Mouse (Mus musculus) heart, postnatal 14 days (tissue): ENCODE data around the gene S1pr5. TPM values are rescaled to one million over a fixed set of nuclear protein-coding genes. Genes with fewer than 3 reads are reported as not detected.
"Not testable (repeated sequence)": the region's sequence is repeated elsewhere in the genome, so short reads cannot be mapped to it uniquely, and the experiment has no call there.

Experiments used
- DNase-seq, 2 experiments: peaks; one replicate each; pipeline ENCODE4 v3.0.0; 2021 to 2022
- intact Hi-C: fragments of 180-260 bp; cut with DNase I; formaldehyde crosslinking; loops from one replicate; pipeline ENCODE4 v1.15.1; 2025
- total RNA-seq, 2 experiments: library from RNA; stranded (reverse); gene quantifications; 2 replicates each; pipeline ENCODE4 v1.2.3; 2021

Gene S1pr5
- total RNA-seq, 2 experiments from 2014 or later, result 0.27 to 0.45 TPM

GRCm38 (mm10) chr9:21216050-21216841 lies 32.0 kb downstream of the S1pr5 start:
- intact Hi-C loops, result no loop called here
- DNase-seq, result no peak

- intact Hi-C loops, result loop anchor here (5.0 kb wide), 1 partner anchor 61 kb away; no protein-coding TSS in a partner anchor
- no peak for DNase-seq
These were observed 34.5 kb downstream of the S1pr5 start for GRCm38 (mm10) chr9:21213617-21214190.

DNA sequence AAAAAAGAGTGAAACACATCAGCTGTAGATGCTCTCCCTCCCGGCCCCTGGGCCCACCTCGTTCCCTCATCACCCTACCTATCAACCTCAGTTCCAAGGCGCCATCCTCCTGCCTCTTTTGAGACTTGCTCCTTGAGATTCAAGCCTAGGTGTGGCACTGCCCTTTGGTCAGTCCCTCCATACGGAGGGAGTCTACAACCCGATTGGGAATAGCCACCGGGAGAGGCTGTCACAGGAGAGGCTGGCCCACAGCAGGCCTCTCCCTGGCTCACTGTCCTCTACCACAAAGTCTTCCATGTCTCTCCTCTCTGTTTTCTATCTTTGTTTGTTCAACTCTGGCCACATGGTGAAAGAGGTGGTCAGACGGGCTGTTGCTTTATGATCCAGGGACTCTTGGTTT lies 36.6 kb downstream of the S1pr5 start:
- no peak for DNase-seq
- intact Hi-C loops, result loop anchor here (5.0 kb wide), 1 partner anchor 59 kb away; no protein-coding TSS in a partner anchor

GRCm38 (mm10) chr9:21210821-21211220 lies 37.4 kb downstream of the S1pr5 start:
- intact Hi-C loops, result loop anchor here (5.0 kb wide), 1 partner anchor 59 kb away; no protein-coding TSS in a partner anchor
- DNase-seq, result no peak

- intact Hi-C loops, result no loop called here
- DNase-seq, result no peak
These were observed 39.6 kb downstream of the S1pr5 start for GRCm38 (mm10) chr9:21208626-21209025.

DNA sequence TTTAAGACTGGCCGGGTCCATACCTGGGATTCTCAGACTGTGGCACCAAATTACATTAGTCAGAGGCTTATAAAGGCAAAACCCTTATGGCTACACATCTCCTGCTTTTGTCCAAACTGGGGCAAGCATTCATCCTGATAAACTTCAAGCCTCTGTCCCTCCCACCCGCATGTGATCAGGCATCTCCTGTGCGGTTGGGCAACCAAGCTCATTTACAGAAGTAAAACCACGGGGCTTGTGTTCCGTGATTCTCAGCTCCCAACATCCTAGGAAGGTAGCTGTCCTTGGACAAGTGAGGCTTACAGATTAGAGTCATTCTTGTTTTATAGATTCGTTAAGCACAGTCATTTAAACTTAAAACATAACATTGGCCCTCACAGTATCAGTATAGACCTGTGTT lies 41.4 kb downstream of the S1pr5 start:
- intact Hi-C loops, result no loop called here
- no peak for DNase-seq

DNA sequence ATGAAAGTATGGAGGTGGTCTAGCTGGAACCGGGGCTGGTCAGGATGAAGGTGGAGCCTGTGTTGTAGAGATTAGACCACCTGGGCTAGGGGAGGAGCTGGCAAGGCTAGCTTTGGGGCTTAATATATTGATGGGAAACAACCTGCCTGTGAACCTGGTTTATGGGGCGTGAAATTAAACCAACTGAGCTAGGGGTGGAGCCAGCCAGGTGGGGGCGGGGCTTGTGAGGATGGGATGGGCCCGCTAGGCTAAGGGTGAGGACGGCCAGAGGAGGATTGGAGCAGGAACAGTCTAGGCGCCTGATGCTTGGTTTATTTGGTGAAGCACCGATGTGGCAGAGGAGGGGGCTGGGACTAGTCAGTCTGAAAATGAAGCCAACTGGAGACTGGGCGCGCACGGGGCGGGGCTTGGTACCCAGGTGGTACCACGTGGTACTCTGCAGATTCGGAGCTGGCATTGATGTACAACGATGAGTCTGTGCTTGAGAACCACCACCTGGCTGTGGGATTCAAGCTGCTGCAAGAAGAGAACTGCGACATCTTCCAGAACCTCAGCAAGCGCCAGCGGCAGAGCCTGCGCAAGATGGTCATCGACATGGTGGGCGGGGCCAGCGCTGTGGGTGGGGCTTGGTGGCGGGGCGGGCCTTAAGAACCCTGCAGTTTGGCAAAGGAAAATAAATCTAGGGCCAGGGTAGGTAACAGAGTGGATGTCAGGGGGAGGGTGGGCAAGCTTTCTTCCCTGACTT lies 43.5 kb downstream of the S1pr5 start:
- DNase-seq, result no peak
- intact Hi-C loops, result no loop called here

DNA sequence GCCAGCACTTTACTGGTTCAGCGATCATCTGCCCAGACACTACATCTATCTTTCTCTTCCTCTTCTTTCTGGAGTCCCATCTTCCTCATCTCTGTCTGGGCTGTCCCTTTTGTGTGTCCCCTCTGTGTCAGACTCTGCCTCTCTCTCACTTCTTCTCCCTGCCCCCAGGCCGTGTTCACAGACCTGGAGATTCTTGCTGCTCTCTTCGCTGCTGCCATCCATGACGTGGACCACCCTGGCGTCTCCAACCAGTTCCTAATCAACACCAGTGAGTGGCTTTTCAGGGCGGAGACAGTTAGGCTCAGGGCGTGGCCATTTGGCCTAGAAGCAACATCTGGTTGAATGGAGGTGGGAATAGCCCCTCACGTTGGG lies 44.1 kb downstream of the S1pr5 start:
- DNase-seq, result no peak
- intact Hi-C loops, result no loop called here

GRCm38 (mm10) chr9:21198960-21199359 lies 49.3 kb downstream of the S1pr5 start:
- DNase-seq, result no peak
- intact Hi-C loops, result no loop called here

DNA sequence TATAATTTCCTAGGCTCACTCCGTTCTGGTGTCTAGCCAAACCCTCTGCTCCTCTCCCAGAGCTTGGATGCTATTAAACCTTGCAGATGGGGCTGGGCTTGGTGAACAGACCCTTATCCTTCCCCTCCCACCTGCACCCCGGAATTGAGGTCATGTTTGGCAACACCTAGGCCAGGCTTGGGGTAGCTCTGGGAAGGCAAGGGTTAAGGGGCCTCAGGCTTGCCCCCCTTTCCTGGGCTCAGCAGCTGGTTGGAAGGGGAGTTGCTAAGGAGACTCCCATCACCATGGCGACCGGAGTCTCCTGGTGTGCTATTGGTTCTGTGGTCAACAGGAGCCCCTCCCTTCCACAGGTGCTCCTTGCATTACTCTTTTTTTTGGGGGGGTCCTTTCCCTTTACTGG lies 50.3 kb downstream of the S1pr5 start:
- DNase-seq, result no peak
- intact Hi-C loops, result no loop called here

DNA sequence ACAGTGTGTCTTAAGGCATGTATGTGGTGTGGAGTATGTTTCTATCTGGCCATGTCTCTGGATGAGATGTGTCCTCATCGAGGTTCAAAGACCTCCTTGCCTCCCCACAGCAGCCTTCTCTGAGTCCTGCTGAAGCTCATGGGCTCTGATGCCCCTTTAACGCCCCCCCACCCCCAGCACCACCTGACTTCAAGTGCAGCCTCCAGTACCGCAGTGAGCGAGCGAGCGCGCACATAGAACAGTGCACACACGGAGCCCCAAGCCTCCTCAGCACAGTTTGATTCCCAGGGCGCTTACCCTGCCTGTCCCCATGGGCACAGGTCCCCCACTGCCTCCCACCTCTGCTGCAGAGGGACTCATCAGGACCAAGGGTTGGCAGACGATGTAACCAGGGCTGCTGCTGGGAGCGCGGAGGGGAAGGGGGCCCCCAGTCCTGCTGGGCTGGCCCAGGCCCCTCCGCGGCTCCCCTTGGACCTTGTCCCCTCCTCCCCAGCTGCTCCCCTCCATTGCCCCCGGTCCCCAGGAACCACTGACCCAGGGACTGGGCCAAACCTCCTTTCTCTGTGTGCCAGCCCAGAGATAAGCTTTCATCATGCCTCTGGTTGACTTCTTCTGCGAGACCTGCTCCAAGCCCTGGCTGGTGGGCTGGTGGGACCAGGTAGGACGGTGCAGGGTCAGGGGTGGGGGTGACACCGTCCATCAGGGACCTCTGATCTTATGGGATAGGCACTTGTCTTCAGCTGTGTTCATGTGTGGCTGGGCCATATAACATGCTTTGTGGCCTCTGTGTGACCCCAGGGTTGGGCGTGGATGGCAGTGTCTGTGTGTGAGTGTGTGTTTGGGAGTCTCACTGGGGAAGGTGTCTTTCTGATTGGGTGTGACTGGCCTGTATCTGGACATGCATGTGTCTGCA lies 51.5 kb downstream of the S1pr5 start:
- DNase-seq, result no peak
- intact Hi-C loops, result no loop called here

- intact Hi-C loops, DNase-seq: not testable (repeated sequence)
These were observed 52.3 kb downstream of the S1pr5 start for GRCm38 (mm10) chr9:21195736-21196505.

GRCm38 (mm10) chr9:21194787-21195493 lies 53.3 kb downstream of the S1pr5 start:
- no peak for DNase-seq
- intact Hi-C loops, result no loop called here

DNA sequence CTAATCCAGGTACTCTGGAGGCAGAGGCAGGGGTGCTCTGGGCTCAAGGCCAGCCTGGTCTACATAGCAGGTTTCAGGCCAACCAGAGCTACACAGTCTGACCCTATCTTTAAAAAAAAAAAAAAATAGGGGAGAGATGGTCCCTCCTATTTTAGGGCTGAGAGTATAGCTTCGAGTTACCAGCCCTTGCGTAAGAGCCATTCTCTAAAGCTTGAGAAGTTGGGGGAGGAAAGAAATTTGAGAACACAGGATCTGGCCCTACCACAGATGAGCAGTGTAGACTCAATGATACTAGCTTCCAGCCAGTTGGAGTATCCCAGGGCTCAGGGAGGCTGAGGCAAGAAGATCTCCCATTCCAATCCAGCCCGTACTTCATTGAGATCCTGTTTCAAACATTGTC lies 54.5 kb downstream of the S1pr5 start:
- no peak for DNase-seq
- intact Hi-C loops, result no loop called here

Other genes with a start within 250 kb of the S1pr5 start
- gene Mrpl4, start 245.7 kb downstream of the S1pr5 start, total RNA-seq, result 100 to 1,000 TPM; 116 to 123 TPM
- 10 to 100 TPM in 1 of 2 experiments, 1 to 10 TPM in 1; 8.5 to 10.1 TPM for gene Icam1, start 232.5 kb downstream of the S1pr5 start, total RNA-seq
- gene Icam4, start 219.1 kb downstream of the S1pr5 start, total RNA-seq, result under 1 TPM; 0.37 to 0.38 TPM
- gene Icam5, start 216.4 kb downstream of the S1pr5 start, total RNA-seq, result under 1 TPM in 1 of 2 experiments, not detected in 1; 0.12 TPM
- not detected for gene Zglp1, start 181.3 kb downstream of the S1pr5 start, total RNA-seq
- gene Gm49373, start 175.3 kb downstream of the S1pr5 start, total RNA-seq, result under 1 TPM; 0.26 to 0.39 TPM
- 10 to 100 TPM; 25.4 to 26.8 TPM for gene Fdx1l, start 174.8 kb downstream of the S1pr5 start, total RNA-seq
- 1 to 10 TPM in 1 of 2 experiments, under 1 TPM in 1; 0.68 to 1.8 TPM for gene Gm38431, start 156.4 kb downstream of the S1pr5 start, total RNA-seq
- 10 to 100 TPM; 27.4 to 31.2 TPM for gene Raver1, start 156.4 kb downstream of the S1pr5 start, total RNA-seq
- 1 to 10 TPM; 9.2 TPM for gene Tyk2, start 117.2 kb downstream of the S1pr5 start, total RNA-seq
- gene Cdc37, start 98.5 kb downstream of the S1pr5 start, total RNA-seq, result 100 to 1,000 TPM; 151 to 157 TPM
- gene Pde4a, start 82.7 kb downstream of the S1pr5 start, total RNA-seq, result 10 to 100 TPM; 36.7 to 37.5 TPM
- gene Keap1, start 9.1 kb downstream of the S1pr5 start, total RNA-seq, result 10 to 100 TPM; 38.6 to 40.8 TPM
- 10 to 100 TPM; 73.3 to 85.0 TPM for gene Atg4d, start 16.9 kb upstream of the S1pr5 start, total RNA-seq
- 10 to 100 TPM; 17.0 to 22.6 TPM for gene Kri1, start 39.5 kb upstream of the S1pr5 start, total RNA-seq
- 10 to 100 TPM; 17.9 to 21.1 TPM for gene Cdkn2d, start 43.0 kb upstream of the S1pr5 start, total RNA-seq
- gene Ap1m2, start 63.9 kb upstream of the S1pr5 start, total RNA-seq, result under 1 TPM in 1 of 2 experiments, not detected in 1; 0.12 TPM
- 100 to 1,000 TPM; 105 to 116 TPM for gene Slc44a2, start 72.3 kb upstream of the S1pr5 start, total RNA-seq
- gene Ilf3, start 119.4 kb upstream of the S1pr5 start, total RNA-seq, result 10 to 100 TPM; 30.6 to 31.3 TPM
- 10 to 100 TPM in 1 of 2 experiments, 1 to 10 TPM in 1; 8.5 to 11.2 TPM for gene Qtrt1, start 163.4 kb upstream of the S1pr5 start, total RNA-seq
- gene Dnm2, start 176.5 kb upstream of the S1pr5 start, total RNA-seq, result 10 to 100 TPM; 78.3 to 81.6 TPM